Mouse (Mus musculus) ES-Bruce4 (cell line): ENCODE data around the gene Map4. TPM values are rescaled to one million over a fixed set of nuclear protein-coding genes. Genes with fewer than 3 reads are reported as not detected.

ENCODE experiments used
- H3K27ac ChIP-seq: 2 replicates; pipeline ENCODE4 v1.5.1; 2012; ENCODE audit warnings: low read length, inconsistent platforms; ENCODE audit not compliant: insufficient read depth
- H3K27me3 ChIP-seq: 2 replicates; pipeline ENCODE4 v1.6.1; 2012; ENCODE audit warnings: mild to moderate bottlenecking, low read length, inconsistent platforms; ENCODE audit not compliant: control insufficient read depth, poor library complexity, insufficient read depth, severe bottlenecking
- H3K36me3 ChIP-seq: 2 replicates; pipeline ENCODE4 v1.6.1; 2012; ENCODE audit warnings: inconsistent platforms, mild to moderate bottlenecking, low read length, moderate library complexity; ENCODE audit not compliant: control insufficient read depth, poor library complexity, insufficient read depth, severe bottlenecking
- H3K4me1 ChIP-seq: one replicate; pipeline ENCODE4 v1.8.1; 2011; ENCODE audit warnings: low read length; ENCODE audit not compliant: control insufficient read depth, insufficient read depth
- H3K4me3 ChIP-seq: 2 replicates; pipeline ENCODE4 v1.5.1; 2011; ENCODE audit warnings: low read depth, mild to moderate bottlenecking, low read length
- H3K9ac ChIP-seq: 2 replicates; pipeline ENCODE4 v1.6.1; 2012; ENCODE audit warnings: low read depth, mild to moderate bottlenecking, inconsistent platforms; ENCODE audit not compliant: poor library complexity, severe bottlenecking
- H3K9me3 ChIP-seq: replicated peaks from 2 replicates; pipeline ENCODE4 v1.6.1; 2012; ENCODE audit warnings: mild to moderate bottlenecking, low read length, inconsistent platforms; ENCODE audit not compliant: control insufficient read depth, poor library complexity, insufficient read depth, severe bottlenecking
- CTCF ChIP-seq: IDR thresholded peaks from one replicate; pipeline ENCODE4 v1.8.1; 2011; ENCODE audit warnings: low read depth, low read length
- EP300 ChIP-seq: IDR thresholded peaks from 2 replicates; pipeline ENCODE4 v1.6.1; 2011; ENCODE audit warnings: low read depth, low read length; ENCODE audit not compliant: insufficient read depth
- POLR2A ChIP-seq: IDR thresholded peaks from one replicate; pipeline ENCODE4 v1.8.1; 2011; ENCODE audit warnings: low read length; ENCODE audit not compliant: insufficient read depth
- polyA plus RNA-seq: library from polyadenylated mRNA; stranded (reverse); fragments of >200 nt; gene quantifications from 2 replicates; pipeline ENCODE4 v1.2.4, GENCODE M21; 2011; ENCODE audit warnings: low read depth; ENCODE audit not compliant: missing spikeins, insufficient read depth, insufficient read length

Map4 gene
- polyA plus RNA-seq, 1 experiment = 161 TPM

- Histone ChIP-seq H3K27ac (peak overlapping the region; percentile 94), H3K4me3 (peak overlapping the region; percentile 67), H3K4me1 (no peaks in the 10 kb centered on the region), H3K27me3 (no peaks in the 10 kb centered on the region), H3K9me3 (no peaks in the 10 kb centered on the region), H3K9ac (peak overlapping the region; percentile 84), H3K36me3 (peaks cover 13% of the 10 kb centered on the region)
- TF ChIP-seq EP300 = no peak
- TF ChIP-seq CTCF = no peak
- no peak for TF ChIP-seq POLR2A
These were observed 199.8 kb downstream of the Map4 start for GRCm38 (mm10) chr9:110130896-110131524.

- Histone ChIP-seq H3K27ac (peak overlapping the region; percentile 94), H3K27me3 (no peaks in the 10 kb centered on the region), H3K9ac (peak overlapping the region; percentile 94), H3K4me1 (no peaks in the 10 kb centered on the region), H3K4me3 (peak overlapping the region; percentile 98), H3K36me3 (peaks cover 20% of the 10 kb centered on the region), H3K9me3 (no peaks in the 10 kb centered on the region)
- TF ChIP-seq EP300 (no peak), POLR2A (peak; percentile 32), CTCF (no peak)
These were observed 200.4 kb downstream of the Map4 start for GRCm38 (mm10) chr9:110131525-110132197.

GRCm38 (mm10) chr9:110132201-110132605, 200.9 kb downstream of the Map4 start:
- TF ChIP-seq EP300 = no peak
- TF ChIP-seq CTCF = no peak
- no peak for TF ChIP-seq POLR2A

GRCm38 (mm10) chr9:110132921-110133320, 201.7 kb downstream of the Map4 start:
- Histone ChIP-seq H3K4me3 (peak overlapping the region; percentile 98), H3K36me3 (peaks cover 29% of the 10 kb centered on the region), H3K4me1 (no peaks in the 10 kb centered on the region), H3K27ac (no peak overlapping the region), H3K27me3 (no peaks in the 10 kb centered on the region), H3K9ac (peak overlapping the region; percentile 94), H3K9me3 (no peaks in the 10 kb centered on the region)
- TF ChIP-seq POLR2A (no peak), CTCF (no peak), EP300 (no peak)

More at GRCm38 (mm10) chr9:110132201-110132605, 200.9 kb downstream of the Map4 start:
- Histone ChIP-seq H3K9me3 (no peaks in the 10 kb centered on the region), H3K27me3 (no peaks in the 10 kb centered on the region), H3K4me1 (no peaks in the 10 kb centered on the region), H3K27ac (peak overlapping the region; percentile 74), H3K36me3 (peaks cover 24% of the 10 kb centered on the region), H3K9ac (peak overlapping the region; percentile 94), H3K4me3 (peak overlapping the region; percentile 98)

Other genes starting within 250 kb of the Map4 start
- gene Fbxw18, start 228.8 kb upstream of the Map4 start, polyA plus RNA-seq = not detected in 2 replicates
- not detected in 2 replicates for gene Fbxw26, start 185.4 kb upstream of the Map4 start, polyA plus RNA-seq
- gene Fbxw27, start 140.8 kb upstream of the Map4 start, polyA plus RNA-seq = not detected in 2 replicates
- not detected in 2 replicates for gene Spink8, start 119.2 kb upstream of the Map4 start, polyA plus RNA-seq
- 41.2 and 44.7 TPM in 2 replicates for gene Nme6, start 98.7 kb upstream of the Map4 start, polyA plus RNA-seq
- gene Camp, start 81.8 kb upstream of the Map4 start, polyA plus RNA-seq = not detected in 2 replicates
- 74.3 and 75.6 TPM in 2 replicates for gene Cdc25a, start 55.9 kb upstream of the Map4 start, polyA plus RNA-seq
- 208 and 220 TPM in 2 replicates for gene Smarcc1, start 186.2 kb downstream of the Map4 start, polyA plus RNA-seq
- 108 and 140 TPM in 2 replicates for gene Dhx30, start 186.4 kb downstream of the Map4 start, polyA plus RNA-seq